Mouse (Mus musculus) heart, embryonic 11.5 days (tissue): ENCODE data around the gene Adssl1. TPM values are rescaled to one million over a fixed set of nuclear protein-coding genes. Genes with fewer than 3 reads are reported as not detected.

Experiments
- ATAC-seq: fragments of 200-750 bp; cut with Nextera tagmentation; replicated peaks from 2 replicates; pipeline ENCODE4 v1.8.0; 2017; ENCODE audit warnings: moderate library complexity; ENCODE audit not compliant: insufficient number of reproducible peaks, low FRiP score, low TSS enrichment
- H3K27ac ChIP-seq: fragments of 300-500 bp; sonication (generic); 2 replicates; pipeline ENCODE4 v1.5.1; 2014; ENCODE audit warnings: mild to moderate bottlenecking, low read depth, low read length
- H3K27me3 ChIP-seq: fragments of 300-500 bp; sonication (generic); 2 replicates; pipeline ENCODE4 v1.6.1; 2014; ENCODE audit warnings: mild to moderate bottlenecking, low read length, mixed read lengths; ENCODE audit not compliant: control insufficient read depth, insufficient read depth
- H3K36me3 ChIP-seq: fragments of 300-500 bp; sonication (generic); 2 replicates; pipeline ENCODE4 v1.6.1; 2014; ENCODE audit warnings: mild to moderate bottlenecking, low read length, moderate library complexity, mixed read lengths; ENCODE audit not compliant: control insufficient read depth, insufficient read depth
- H3K4me1 ChIP-seq: fragments of 300-500 bp; sonication (generic); 2 replicates; pipeline ENCODE4 v1.6.1; 2014; ENCODE audit warnings: low read length; ENCODE audit not compliant: control insufficient read depth, insufficient read depth
- H3K4me2 ChIP-seq: fragments of 300-500 bp; sonication (generic); 2 replicates; pipeline ENCODE4 v1.6.1; 2014; ENCODE audit warnings: mild to moderate bottlenecking, moderate library complexity
- H3K4me3 ChIP-seq: fragments of 300-500 bp; sonication (generic); 2 replicates; pipeline ENCODE4 v1.5.1; 2014; ENCODE audit warnings: low read depth, low read length
- H3K9ac ChIP-seq: fragments of 300-500 bp; sonication (generic); 2 replicates; pipeline ENCODE4 v1.6.1; 2014; ENCODE audit warnings: mild to moderate bottlenecking, low read depth, low read length, moderate library complexity
- H3K9me3 ChIP-seq: fragments of 300-500 bp; sonication (generic); replicated peaks from 2 replicates; pipeline ENCODE4 v1.6.1; 2016; ENCODE audit warnings: low read length; ENCODE audit not compliant: control insufficient read depth
- WGBS: fragments of 180-500 bp; shearing (Covaris S2); extraction: QIAGEN DNeasy Blood & Tissue Kit; methylation state at CpG from one replicate; pipeline ENCODE4 v1.1.7; 2014; ENCODE audit not compliant: insufficient replicate concordance; 5-methylcytosine and 5-hydroxymethylcytosine counted together
- polyA plus RNA-seq: library from polyadenylated mRNA; unstranded; fragments of >200 nt; fragmentation: Nextera tagmentation; extraction: Ambion mirVana; gene quantifications from 2 replicates; pipeline ENCODE4 v1.2.1, GENCODE M21; 2014

The Adssl1 gene
- polyA plus RNA-seq, 1 experiment from 2014 or later = 73.3 TPM

DNA sequence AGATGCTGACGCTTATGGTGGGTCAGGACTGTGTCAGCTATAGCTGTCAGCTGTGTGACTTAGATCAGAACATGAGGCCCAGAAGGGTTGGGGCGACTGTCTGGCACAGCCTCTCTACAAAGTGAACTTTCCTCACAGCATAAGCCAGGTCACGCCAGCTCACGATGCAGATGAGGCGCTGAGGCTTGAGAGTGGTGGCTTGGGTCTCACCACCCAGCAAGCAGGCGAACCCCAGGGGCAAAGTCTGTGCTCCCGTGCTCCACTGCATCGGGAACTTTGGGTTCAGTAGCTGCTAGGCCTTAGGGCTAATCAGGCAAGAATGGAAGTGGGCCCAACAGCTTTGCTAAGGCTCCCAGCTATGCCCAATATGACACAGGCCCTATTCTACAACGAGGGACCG is 10.8 kb upstream of the Adssl1 start:
- Histone ChIP-seq H3K36me3 (peaks cover 11% of the 10 kb centered on the region), H3K4me2 (no peak overlapping the region), H3K4me3 (no peak overlapping the region), H3K9me3 (no peaks in the 10 kb centered on the region), H3K9ac (no peak overlapping the region), H3K4me1 (peaks cover 5% of the 10 kb centered on the region; the same call in 1 of the 2 replicates), H3K27ac (no peak overlapping the region), H3K27me3 (no peaks in the 10 kb centered on the region)
- ATAC-seq = no peak
- WGBS = 82% methylated on average over 10 of the region's 10 CpGs

DNA sequence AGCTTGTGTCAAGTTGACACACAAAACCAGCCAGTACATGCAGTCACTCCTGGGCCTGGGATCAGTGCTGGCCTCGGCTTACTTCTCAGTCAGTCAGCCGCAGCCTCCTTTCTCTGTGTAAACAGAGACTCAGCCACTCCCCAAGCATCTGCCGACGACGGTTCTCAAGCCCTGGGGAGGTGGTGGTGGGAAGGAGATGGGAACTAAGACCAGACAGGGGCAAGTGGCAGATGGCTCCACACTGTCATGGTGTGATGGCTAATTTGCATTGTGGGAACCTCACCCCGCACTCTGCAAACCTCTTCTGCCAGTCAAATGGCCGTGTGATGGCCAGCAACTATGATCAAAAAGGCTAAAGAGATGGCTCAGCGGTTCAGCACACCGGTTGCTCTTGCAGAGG is 3.2 kb upstream of the Adssl1 start:
- ATAC-seq = no peak
- Histone ChIP-seq H3K9ac (no peak overlapping the region), H3K27ac (no peak overlapping the region), H3K9me3 (no peaks in the 10 kb centered on the region), H3K36me3 (peaks cover 2% of the 10 kb centered on the region; the same call in 1 of the 2 replicates), H3K4me2 (no peak overlapping the region), H3K27me3 (peaks cover 10% of the 10 kb centered on the region), H3K4me1 (peaks cover 36% of the 10 kb centered on the region), H3K4me3 (no peak overlapping the region)
- WGBS = 59% methylated on average over 9 of the region's 9 CpGs

DNA sequence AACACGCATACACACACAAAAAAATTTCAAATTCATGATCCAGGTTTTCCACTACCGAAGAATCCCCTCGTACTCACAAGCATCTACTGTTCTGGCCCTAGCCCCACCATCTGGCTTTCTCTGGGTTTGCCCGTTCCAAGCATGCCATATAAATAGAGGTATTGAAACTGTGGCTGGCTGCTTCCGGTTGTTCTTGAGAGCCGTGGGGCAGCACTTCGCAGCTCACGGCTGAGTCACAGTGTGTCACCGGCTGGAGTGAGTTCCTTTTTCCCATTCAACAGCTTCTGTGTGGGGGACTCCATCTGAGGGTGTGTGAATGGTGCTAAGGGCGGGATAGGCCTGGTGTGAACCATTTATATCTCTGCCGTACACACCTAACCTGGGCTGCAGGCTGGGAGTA is 2.7 kb upstream of the Adssl1 start:
- Histone ChIP-seq H3K4me3 (no peak overlapping the region), H3K36me3 (no peaks in the 10 kb centered on the region), H3K9me3 (no peaks in the 10 kb centered on the region), H3K4me2 (no peak overlapping the region), H3K4me1 (peaks cover 41% of the 10 kb centered on the region), H3K27ac (peak overlapping the region; percentile 92), H3K27me3 (peaks cover 10% of the 10 kb centered on the region), H3K9ac (no peak overlapping the region)
- WGBS = 74% methylated on average over 11 of the region's 11 CpGs
- no peak for ATAC-seq

- Histone ChIP-seq H3K4me2 (peak overlapping the region; percentile 93; the same call in 1 of the 2 replicates), H3K9me3 (no peaks in the 10 kb centered on the region), H3K27ac (peak overlapping the region; percentile 92), H3K4me3 (no peak overlapping the region), H3K27me3 (peaks cover 10% of the 10 kb centered on the region), H3K9ac (peak overlapping the region; percentile 40; the same call in 1 of the 2 replicates), H3K36me3 (no peaks in the 10 kb centered on the region), H3K4me1 (peaks cover 49% of the 10 kb centered on the region)
- 4% methylated on average over 8 of the region's 8 CpGs for WGBS
- ATAC-seq = peak; percentile 68
Observed at GRCm38 (mm10) chr12:112617898-112618380, 1.9 kb upstream of the Adssl1 start.

DNA sequence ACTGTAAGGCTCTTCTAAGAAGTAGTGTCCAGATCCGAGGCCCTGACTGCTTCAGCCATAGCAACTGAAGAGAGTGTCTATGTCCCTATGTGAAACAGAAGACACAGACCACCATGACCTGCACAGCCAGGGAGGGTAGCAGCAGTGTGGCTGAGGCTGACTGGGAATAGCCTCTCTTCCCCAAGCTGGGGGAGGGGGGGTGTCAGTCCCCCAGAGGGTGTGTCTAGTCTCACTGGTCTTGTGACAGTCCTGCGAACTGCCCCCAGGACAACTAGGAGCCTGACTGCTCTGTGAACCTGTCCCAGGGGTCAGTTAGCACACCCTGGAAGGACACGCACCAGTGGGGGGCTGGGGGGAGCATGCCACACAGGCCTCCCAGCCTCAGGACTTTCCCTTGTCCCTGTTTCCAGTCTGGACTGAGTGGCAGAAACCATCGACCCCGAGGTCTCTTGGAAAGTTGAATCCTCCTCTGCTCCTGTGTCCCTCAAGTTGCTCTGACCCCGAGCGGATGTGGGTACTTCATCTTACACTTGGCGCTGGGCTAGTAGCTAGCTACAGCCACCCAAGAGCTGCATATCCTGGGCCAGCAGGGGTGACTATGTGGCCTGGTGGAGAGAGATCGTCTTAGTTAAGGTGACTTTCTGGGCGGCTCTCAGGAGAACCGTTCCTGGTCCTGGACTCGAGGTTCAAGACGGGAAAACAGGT is 712 bp upstream of the Adssl1 start:
- Histone ChIP-seq H3K9me3 (no peaks in the 10 kb centered on the region), H3K9ac (peak overlapping the region; percentile 87), H3K36me3 (no peaks in the 10 kb centered on the region), H3K4me2 (peak overlapping the region; percentile 93), H3K4me3 (peak overlapping the region; percentile 58), H3K4me1 (peaks cover 56% of the 10 kb centered on the region), H3K27me3 (peaks cover 10% of the 10 kb centered on the region), H3K27ac (peak overlapping the region; percentile 92)
- 11% methylated on average over 13 of the region's 13 CpGs for WGBS
- peak; percentile 37; the same call in 1 of the 2 replicates for ATAC-seq

DNA sequence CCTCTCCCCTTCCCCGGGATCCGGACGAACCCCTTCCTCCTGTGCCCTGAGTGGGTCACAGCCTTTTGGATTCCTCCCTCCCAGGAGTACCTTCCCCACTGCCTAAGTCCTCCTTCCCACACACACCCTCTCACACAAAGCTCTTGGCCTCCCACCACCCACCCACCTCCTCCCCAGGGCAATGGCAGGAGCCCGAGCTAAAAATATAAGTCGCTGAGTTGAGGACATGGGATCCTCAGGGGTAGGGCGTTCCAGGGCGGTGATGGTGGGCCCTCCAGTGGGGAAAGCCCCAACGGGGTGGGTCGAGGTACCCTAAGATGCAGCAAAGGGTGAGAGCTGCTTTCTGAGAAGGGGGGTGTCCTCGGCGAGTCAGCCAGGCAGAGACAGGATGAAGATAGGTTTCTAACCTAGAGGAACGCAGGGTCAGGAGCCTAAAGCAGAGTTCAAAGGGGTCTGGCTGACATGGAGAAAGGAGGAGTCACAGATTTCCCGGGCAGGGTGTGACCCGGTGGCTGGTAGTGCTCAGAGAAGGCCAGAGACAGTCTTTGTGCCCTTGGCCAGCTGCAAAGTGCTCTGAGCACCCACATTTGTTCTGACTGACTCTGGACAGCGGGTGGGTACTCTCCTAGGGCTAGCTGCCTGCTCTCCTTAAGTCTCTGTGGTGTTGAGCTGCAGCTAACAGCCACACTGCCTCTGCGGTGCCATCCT is 663 bp downstream of the Adssl1 start:
- peak overlapping the region; percentile 93 for H3K4me2 ChIP-seq
- WGBS = 7% methylated on average over 16 of the region's 16 CpGs
- peak overlapping the region; percentile 87 for H3K9ac ChIP-seq
- no peaks in the 10 kb centered on the region for H3K9me3 ChIP-seq
- no peaks in the 10 kb centered on the region for H3K36me3 ChIP-seq
- H3K4me3 ChIP-seq = peak overlapping the region; percentile 58
- peaks cover 56% of the 10 kb centered on the region for H3K4me1 ChIP-seq
- peak; percentile 1; the same call in 1 of the 2 replicates for ATAC-seq
- H3K27me3 ChIP-seq = peaks cover 10% of the 10 kb centered on the region
- peak overlapping the region; percentile 92 for H3K27ac ChIP-seq

- Histone ChIP-seq H3K27ac (no peak overlapping the region), H3K9ac (no peak overlapping the region), H3K4me2 (no peak overlapping the region), H3K9me3 (no peaks in the 10 kb centered on the region), H3K4me1 (peaks cover 68% of the 10 kb centered on the region), H3K27me3 (peaks cover 10% of the 10 kb centered on the region), H3K4me3 (no peak overlapping the region), H3K36me3 (no peaks in the 10 kb centered on the region)
- 72% methylated on average over 3 of the region's 3 CpGs for WGBS
- ATAC-seq = no peak
Observed at GRCm38 (mm10) chr12:112621900-112622299, 2.1 kb downstream of the Adssl1 start.

GRCm38 (mm10) chr12:112623742-112624141 is 3.9 kb downstream of the Adssl1 start:
- H3K27ac ChIP-seq = peak overlapping the region; percentile 43; the same call in 1 of the 2 replicates
- H3K4me2 ChIP-seq = peak overlapping the region; percentile 9; the same call in 1 of the 2 replicates
- no peak for ATAC-seq
- WGBS = 11% methylated on average over 2 of the region's 2 CpGs
- no peaks in the 10 kb centered on the region for H3K9me3 ChIP-seq
- H3K9ac ChIP-seq = no peak overlapping the region
- H3K36me3 ChIP-seq = no peaks in the 10 kb centered on the region
- peaks cover 62% of the 10 kb centered on the region for H3K4me1 ChIP-seq
- H3K4me3 ChIP-seq = no peak overlapping the region
- peaks cover 10% of the 10 kb centered on the region for H3K27me3 ChIP-seq
